Mouse (Mus musculus): ENCODE results near the gene Tmem132c.
"Not testable (repeated sequence)": the region's sequence is repeated elsewhere in the genome, so short reads cannot be mapped to it uniquely, and the experiment has no call there.

Tmem132c gene

GRCm38 (mm10) chr5:127341158-127341557 lies 99.5 kb downstream of the Tmem132c start:
- DNase-seq (ENCODE audit: extremely low spot score, low read depth, low spot score) = no peak

GRCm38 (mm10) chr5:127344721-127345120 lies 103.1 kb downstream of the Tmem132c start:
- DNase-seq (ENCODE audit: extremely low spot score, low read depth, low spot score) = no peak

- no peak for DNase-seq (ENCODE audit: extremely low spot score, low read depth, low spot score)
Observed at GRCm38 (mm10) chr5:127346364-127346763, 104.8 kb downstream of the Tmem132c start.

GRCm38 (mm10) chr5:127347053-127347748 lies 105.6 kb downstream of the Tmem132c start:
- DNase-seq (ENCODE audit: extremely low spot score, low read depth, low spot score) = no peak

- no peak for DNase-seq (ENCODE audit: extremely low spot score, low read depth, low spot score)
Observed at GRCm38 (mm10) chr5:127349221-127350065, 107.8 kb downstream of the Tmem132c start.

- no peak for DNase-seq (ENCODE audit: extremely low spot score, low read depth, low spot score)
Observed at GRCm38 (mm10) chr5:127353002-127353401, 111.4 kb downstream of the Tmem132c start.

- no peak for DNase-seq (ENCODE audit: extremely low spot score, low read depth, low spot score)
Observed at GRCm38 (mm10) chr5:127355836-127356235, 114.2 kb downstream of the Tmem132c start.

GRCm38 (mm10) chr5:127357878-127358277 lies 116.3 kb downstream of the Tmem132c start:
- DNase-seq (ENCODE audit: extremely low spot score, low read depth, low spot score) = not testable (repeated sequence)

GRCm38 (mm10) chr5:127361145-127361544 lies 119.5 kb downstream of the Tmem132c start:
- no peak for DNase-seq (ENCODE audit: extremely low spot score, low read depth, low spot score)

- DNase-seq (ENCODE audit: extremely low spot score, low read depth, low spot score) = no peak
Observed at GRCm38 (mm10) chr5:127365061-127365460, 123.5 kb downstream of the Tmem132c start.

GRCm38 (mm10) chr5:127368191-127368590 lies 126.6 kb downstream of the Tmem132c start:
- no peak for DNase-seq (ENCODE audit: extremely low spot score, low read depth, low spot score)

- DNase-seq (ENCODE audit: extremely low spot score, low read depth, low spot score) = no peak
Observed at GRCm38 (mm10) chr5:127369812-127370211, 128.2 kb downstream of the Tmem132c start.

GRCm38 (mm10) chr5:127370503-127370902 lies 128.9 kb downstream of the Tmem132c start:
- DNase-seq (ENCODE audit: extremely low spot score, low read depth, low spot score) = peak; percentile 57

GRCm38 (mm10) chr5:127374251-127374650 lies 132.6 kb downstream of the Tmem132c start:
- no peak for DNase-seq (ENCODE audit: extremely low spot score, low read depth, low spot score)

GRCm38 (mm10) chr5:127375654-127376053 lies 134.0 kb downstream of the Tmem132c start:
- no peak for DNase-seq (ENCODE audit: extremely low spot score, low read depth, low spot score)

- DNase-seq (ENCODE audit: extremely low spot score, low read depth, low spot score) = no peak
Observed at GRCm38 (mm10) chr5:127378521-127378920, 136.9 kb downstream of the Tmem132c start.

GRCm38 (mm10) chr5:127379351-127379750 lies 137.7 kb downstream of the Tmem132c start:
- no peak for DNase-seq (ENCODE audit: extremely low spot score, low read depth, low spot score)

- DNase-seq (ENCODE audit: extremely low spot score, low read depth, low spot score) = no peak
Observed at GRCm38 (mm10) chr5:127381216-127381615, 139.6 kb downstream of the Tmem132c start.

- DNase-seq (ENCODE audit: extremely low spot score, low read depth, low spot score) = no peak
Observed at GRCm38 (mm10) chr5:127382571-127382970, 141.0 kb downstream of the Tmem132c start.

GRCm38 (mm10) chr5:127391187-127391586 lies 149.6 kb downstream of the Tmem132c start:
- no peak for DNase-seq (ENCODE audit: extremely low spot score, low read depth, low spot score)

- DNase-seq (ENCODE audit: extremely low spot score, low read depth, low spot score) = no peak
Observed at GRCm38 (mm10) chr5:127396889-127397288, 155.3 kb downstream of the Tmem132c start.

- DNase-seq (ENCODE audit: extremely low spot score, low read depth, low spot score) = peak; percentile 20
Observed at GRCm38 (mm10) chr5:127398010-127398409, 156.4 kb downstream of the Tmem132c start.
